Mouse (Mus musculus) hindbrain, embryonic 13.5 days (tissue): Measurements from ENCODE around the gene Fam50b. TPM values are rescaled to one million over a fixed set of nuclear protein-coding genes. Genes with fewer than 3 reads are reported as not detected.

ENCODE experiments used
- ATAC-seq: fragments of 200-750 bp; cut with Nextera tagmentation; 2 replicates; pipeline ENCODE4 v1.8.0; 2017; ENCODE audit warnings: moderate TSS enrichment; ENCODE audit not compliant: low FRiP score
- H3K27ac ChIP-seq: fragments of 300-500 bp; sonication (generic); 2 replicates; pipeline ENCODE4 v1.5.1; 2015; ENCODE audit warnings: inconsistent platforms, mild to moderate bottlenecking, moderate library complexity
- H3K27me3 ChIP-seq: fragments of 300-500 bp; sonication (generic); 2 replicates; pipeline ENCODE4 v1.6.1; 2015; ENCODE audit warnings: mild to moderate bottlenecking, inconsistent platforms
- H3K36me3 ChIP-seq: fragments of 300-500 bp; sonication (generic); 2 replicates; pipeline ENCODE4 v1.6.1; 2015; ENCODE audit warnings: mild to moderate bottlenecking, inconsistent platforms
- H3K4me1 ChIP-seq: fragments of 300-500 bp; sonication (generic); replicated peaks from 2 replicates; pipeline ENCODE4 v1.6.1; 2015; ENCODE audit warnings: inconsistent platforms
- H3K4me2 ChIP-seq: fragments of 300-500 bp; sonication (generic); 2 replicates; pipeline ENCODE4 v1.6.1; 2015; ENCODE audit warnings: inconsistent platforms, mild to moderate bottlenecking, moderate library complexity
- H3K4me3 ChIP-seq: fragments of 300-500 bp; sonication (generic); 2 replicates; pipeline ENCODE4 v1.5.1; 2015; ENCODE audit warnings: mild to moderate bottlenecking, inconsistent platforms
- H3K9ac ChIP-seq: fragments of 300-500 bp; sonication (generic); 2 replicates; pipeline ENCODE4 v1.6.1; 2015; ENCODE audit warnings: mild to moderate bottlenecking, inconsistent platforms
- H3K9me3 ChIP-seq: fragments of 300-500 bp; sonication (generic); 2 replicates; pipeline ENCODE4 v1.6.1; 2016; ENCODE audit warnings: inconsistent platforms
- WGBS: fragments of 180-500 bp; shearing (Covaris S2); methylation state at CpG from one replicate; pipeline ENCODE4 v1.1.7; 2015; 5-methylcytosine and 5-hydroxymethylcytosine counted together
- polyA plus RNA-seq: library from polyadenylated mRNA; unstranded; fragments of >200 nt; fragmentation: Nextera tagmentation; extraction: Ambion mirVana; gene quantifications from 2 replicates; pipeline ENCODE4 v1.2.1, GENCODE M21; 2015

Fam50b gene
- polyA plus RNA-seq, 1 experiment from 2014 or later, result not detected

- H3K4me3 ChIP-seq, result no peak overlapping the region
- no peak for ATAC-seq
- 69% methylated on average over 7 of the region's 7 CpGs for WGBS
- H3K27ac ChIP-seq, result no peak overlapping the region
- H3K4me1 ChIP-seq, result no peaks in the 10 kb centered on the region
- H3K27me3 ChIP-seq, result no peaks in the 10 kb centered on the region
- H3K9me3 ChIP-seq, result no peaks in the 10 kb centered on the region
- H3K36me3 ChIP-seq, result no peaks in the 10 kb centered on the region
- H3K9ac ChIP-seq, result no peak overlapping the region
- no peak overlapping the region for H3K4me2 ChIP-seq
Measured at GRCm38 (mm10) chr13:34780856-34781610, 46.4 kb downstream of the Fam50b start.

- WGBS, result 87% methylated on average over 4 of the region's 4 CpGs
- no peak overlapping the region for H3K4me2 ChIP-seq
- no peaks in the 10 kb centered on the region for H3K4me1 ChIP-seq
- H3K27ac ChIP-seq, result no peak overlapping the region
- no peaks in the 10 kb centered on the region for H3K27me3 ChIP-seq
- H3K9me3 ChIP-seq, result no peaks in the 10 kb centered on the region
- no peaks in the 10 kb centered on the region for H3K36me3 ChIP-seq
- H3K4me3 ChIP-seq, result no peak overlapping the region
- H3K9ac ChIP-seq, result no peak overlapping the region
- no peak for ATAC-seq
Measured at GRCm38 (mm10) chr13:34781611-34782009, 47.0 kb downstream of the Fam50b start.

GRCm38 (mm10) chr13:34784818-34785217 lies 50.2 kb downstream of the Fam50b start:
- no peak overlapping the region for H3K27ac ChIP-seq
- H3K4me3 ChIP-seq, result no peak overlapping the region
- H3K4me1 ChIP-seq, result no peaks in the 10 kb centered on the region
- no peaks in the 10 kb centered on the region for H3K27me3 ChIP-seq
- no peaks in the 10 kb centered on the region for H3K36me3 ChIP-seq
- no peak for ATAC-seq
- H3K9ac ChIP-seq, result no peak overlapping the region
- H3K4me2 ChIP-seq, result no peak overlapping the region
- H3K9me3 ChIP-seq, result no peaks in the 10 kb centered on the region
- WGBS, result 89% methylated on average over 8 of the region's 8 CpGs

- Histone ChIP-seq H3K9me3 (no peaks in the 10 kb centered on the region), H3K36me3 (no peaks in the 10 kb centered on the region), H3K4me1 (no peaks in the 10 kb centered on the region), H3K4me2 (no peak overlapping the region), H3K27ac (no peak overlapping the region), H3K27me3 (no peaks in the 10 kb centered on the region), H3K4me3 (no peak overlapping the region), H3K9ac (no peak overlapping the region)
- 92% methylated on average over 5 of the region's 5 CpGs for WGBS
- no peak for ATAC-seq
Measured at GRCm38 (mm10) chr13:34786634-34787033, 52.0 kb downstream of the Fam50b start.

GRCm38 (mm10) chr13:34787546-34787945 lies 52.9 kb downstream of the Fam50b start:
- Histone ChIP-seq H3K36me3 (no peaks in the 10 kb centered on the region), H3K9me3 (no peaks in the 10 kb centered on the region), H3K9ac (no peak overlapping the region), H3K4me2 (no peak overlapping the region), H3K27me3 (no peaks in the 10 kb centered on the region), H3K4me3 (no peak overlapping the region), H3K4me1 (no peaks in the 10 kb centered on the region), H3K27ac (no peak overlapping the region)
- 56% methylated on average over 5 of the region's 5 CpGs for WGBS
- no peak for ATAC-seq

- ATAC-seq, result no peak
- Histone ChIP-seq H3K4me1 (no peaks in the 10 kb centered on the region), H3K4me2 (no peak overlapping the region), H3K36me3 (no peaks in the 10 kb centered on the region), H3K27me3 (no peaks in the 10 kb centered on the region), H3K27ac (no peak overlapping the region), H3K4me3 (no peak overlapping the region), H3K9me3 (no peaks in the 10 kb centered on the region), H3K9ac (no peak overlapping the region)
- WGBS, result 91% methylated on average over 3 of the region's 3 CpGs
Measured at GRCm38 (mm10) chr13:34789176-34789818, 54.6 kb downstream of the Fam50b start.

GRCm38 (mm10) chr13:34793066-34793465 lies 58.4 kb downstream of the Fam50b start:
- no peak overlapping the region for H3K4me3 ChIP-seq
- no peak overlapping the region for H3K27ac ChIP-seq
- ATAC-seq, result no peak
- H3K36me3 ChIP-seq, result no peaks in the 10 kb centered on the region
- WGBS, result 77% methylated on average over 7 of the region's 7 CpGs
- H3K4me2 ChIP-seq, result no peak overlapping the region
- no peak overlapping the region for H3K9ac ChIP-seq
- no peaks in the 10 kb centered on the region for H3K27me3 ChIP-seq
- H3K9me3 ChIP-seq, result no peaks in the 10 kb centered on the region
- no peaks in the 10 kb centered on the region for H3K4me1 ChIP-seq

- H3K4me2 ChIP-seq, result no peak overlapping the region
- WGBS, result 48% methylated on average over 2 of the region's 2 CpGs
- H3K4me3 ChIP-seq, result no peak overlapping the region
- H3K27ac ChIP-seq, result no peak overlapping the region
- no peaks in the 10 kb centered on the region for H3K9me3 ChIP-seq
- no peak overlapping the region for H3K9ac ChIP-seq
- H3K36me3 ChIP-seq, result no peaks in the 10 kb centered on the region
- no peaks in the 10 kb centered on the region for H3K4me1 ChIP-seq
- no peak for ATAC-seq
- no peaks in the 10 kb centered on the region for H3K27me3 ChIP-seq
Measured at GRCm38 (mm10) chr13:34793816-34794215, 59.2 kb downstream of the Fam50b start.

- Histone ChIP-seq H3K9me3 (no peaks in the 10 kb centered on the region), H3K27me3 (no peaks in the 10 kb centered on the region), H3K4me1 (no peaks in the 10 kb centered on the region), H3K4me2 (no peak overlapping the region), H3K27ac (no peak overlapping the region), H3K36me3 (no peaks in the 10 kb centered on the region), H3K4me3 (no peak overlapping the region), H3K9ac (no peak overlapping the region)
- 81% methylated on average over 2 of the region's 2 CpGs for WGBS
- no peak for ATAC-seq
Measured at GRCm38 (mm10) chr13:34794426-34794825, 59.8 kb downstream of the Fam50b start.

Other genes with a start within 250 kb of the Fam50b start
- 8.3 and 8.9 TPM in 2 replicates for gene Pxdc1, start 81.4 kb upstream of the Fam50b start, polyA plus RNA-seq
- gene Prpf4b, start 140.5 kb downstream of the Fam50b start, polyA plus RNA-seq, result 73.5 and 82.1 TPM in 2 replicates
- 0.87 and 1.2 TPM in 2 replicates for gene Fam217a, start 189.5 kb downstream of the Fam50b start, polyA plus RNA-seq
- gene 4933417A18Rik, start 189.6 kb downstream of the Fam50b start, polyA plus RNA-seq, result not detected in 2 replicates
- gene Eci3, start 229.0 kb downstream of the Fam50b start, polyA plus RNA-seq, result 0.44 and 0.65 TPM in 2 replicates